Mouse (Mus musculus): ENCODE measurements around the gene Cux2.

GRCm38 (mm10) chr5:121809667-121810224 is 240.2 kb downstream of the Cux2 start:
- TF ChIP-seq CTCF (IDR thresholded peaks at IDR 0.05; ENCODE audit: control insufficient read depth, insufficient read depth, low read length), result no peak
- TF ChIP-seq POLR2A (IDR thresholded peaks at IDR 0.05; ENCODE audit: borderline replicate concordance, control insufficient read depth, low read depth, low read length), result no peak
